Mouse (Mus musculus): ENCODE measurements around the gene Efnb1. TPM values are rescaled to one million over a fixed set of nuclear protein-coding genes. Genes with fewer than 3 reads are reported as not detected.

The Efnb1 gene
- polyA plus RNA-seq, 1 experiment from 2014 or later: 48.9 TPM

DNA sequence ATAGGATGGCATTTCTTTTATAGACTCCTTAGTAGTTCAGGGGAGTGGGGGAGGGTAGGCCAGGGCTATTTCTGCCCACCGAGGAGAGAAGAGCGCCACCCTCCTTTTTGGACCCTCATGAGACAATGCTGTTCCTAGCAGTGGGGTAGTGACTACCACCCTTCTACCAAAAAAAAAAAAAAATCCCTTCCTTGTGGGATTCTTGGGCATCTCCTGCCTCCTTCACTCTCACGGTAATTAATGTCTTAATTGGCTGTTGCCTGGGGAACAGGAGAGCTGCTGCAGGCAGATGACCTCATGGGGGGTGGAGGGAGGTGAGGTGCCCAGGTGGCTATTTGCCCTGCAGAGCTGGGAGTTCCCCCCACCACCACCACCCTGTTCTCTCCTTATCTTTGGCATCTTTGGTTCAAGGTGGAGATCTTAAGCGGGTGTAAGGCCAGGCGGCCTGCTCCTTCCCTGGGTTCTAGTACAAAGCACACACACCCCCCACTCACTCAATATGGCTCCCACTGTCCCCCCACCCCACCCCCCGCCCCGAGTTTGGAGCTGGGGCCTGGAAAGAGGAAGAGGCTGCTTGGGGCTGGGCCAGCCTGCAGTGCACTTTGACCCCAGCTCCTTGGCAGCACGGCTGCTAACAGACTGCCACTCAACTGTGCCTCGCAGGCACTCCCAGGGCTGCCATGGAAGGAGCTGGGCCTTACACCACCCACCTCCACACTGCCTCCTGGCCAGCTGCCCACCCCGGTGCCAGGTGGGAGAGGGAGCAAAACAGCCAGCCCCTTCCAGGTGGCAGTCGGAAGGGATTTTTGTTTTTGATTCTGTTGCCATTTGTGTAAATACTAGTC is 12.4 kb downstream of the Efnb1 start:
- peak; percentile 39 for DNase-seq
- Histone ChIP-seq H3K9ac (no peak overlapping the region), H3K36me3 (ENCODE audit: insufficient read depth) (peaks cover 40% of the 10 kb centered on the region; the same call in 1 of the 2 replicates), H3K9me3 (ENCODE audit: low read depth, low read length) (no peaks in the 10 kb centered on the region), H3K27ac (ENCODE audit: low read depth) (no peak overlapping the region), H3K4me1 (ENCODE audit: insufficient read depth) (no peaks in the 10 kb centered on the region), H3K4me2 (no peak overlapping the region), H3K4me3 (ENCODE audit: low read depth, low read length) (no peak overlapping the region), H3K27me3 (ENCODE audit: insufficient read depth, low read length) (no peaks in the 10 kb centered on the region)
- 0 out of 2 replicates have a peak, but pooled peaks have one; percentile 2 for ATAC-seq (ENCODE audit: insufficient read depth)
- 49% methylated on average over 11 of the region's 11 CpGs for WGBS
- no peak for TF ChIP-seq CTCF (IDR thresholded peaks at IDR 0.05; ENCODE audit: low read depth)

DNA sequence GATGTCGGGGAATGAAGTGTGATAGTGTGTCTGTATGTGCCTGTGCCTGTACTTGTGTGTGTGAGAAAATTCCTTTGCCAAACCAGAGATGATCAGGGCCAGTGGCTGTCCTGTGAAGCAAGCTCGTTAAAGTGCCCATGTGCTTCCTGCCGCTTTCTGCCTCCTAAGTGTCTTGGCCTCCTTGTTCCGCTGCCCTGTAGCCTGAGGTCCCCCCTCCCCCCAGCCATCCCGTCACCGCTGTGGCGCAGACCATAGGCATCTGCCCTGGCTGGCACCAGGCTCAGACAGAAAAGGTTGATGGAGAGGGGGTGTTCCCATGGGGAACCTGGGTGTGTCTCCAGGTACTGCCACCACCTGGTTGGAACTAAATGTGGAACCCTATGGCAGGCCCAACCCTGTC is 13.1 kb downstream of the Efnb1 start:
- Histone ChIP-seq H3K4me3 (ENCODE audit: low read depth, low read length) (no peak overlapping the region), H3K9me3 (ENCODE audit: low read depth, low read length) (no peaks in the 10 kb centered on the region), H3K9ac (no peak overlapping the region), H3K36me3 (ENCODE audit: insufficient read depth) (peaks cover 40% of the 10 kb centered on the region; the same call in 1 of the 2 replicates), H3K4me1 (ENCODE audit: insufficient read depth) (no peaks in the 10 kb centered on the region), H3K27ac (ENCODE audit: low read depth) (no peak overlapping the region), H3K27me3 (ENCODE audit: insufficient read depth, low read length) (no peaks in the 10 kb centered on the region), H3K4me2 (no peak overlapping the region)
- ATAC-seq (ENCODE audit: insufficient read depth) (no peak), DNase-seq (no peak)
- TF ChIP-seq CTCF (IDR thresholded peaks at IDR 0.05; ENCODE audit: low read depth): no peak
- 64% methylated on average over 7 of the region's 7 CpGs for WGBS

DNA sequence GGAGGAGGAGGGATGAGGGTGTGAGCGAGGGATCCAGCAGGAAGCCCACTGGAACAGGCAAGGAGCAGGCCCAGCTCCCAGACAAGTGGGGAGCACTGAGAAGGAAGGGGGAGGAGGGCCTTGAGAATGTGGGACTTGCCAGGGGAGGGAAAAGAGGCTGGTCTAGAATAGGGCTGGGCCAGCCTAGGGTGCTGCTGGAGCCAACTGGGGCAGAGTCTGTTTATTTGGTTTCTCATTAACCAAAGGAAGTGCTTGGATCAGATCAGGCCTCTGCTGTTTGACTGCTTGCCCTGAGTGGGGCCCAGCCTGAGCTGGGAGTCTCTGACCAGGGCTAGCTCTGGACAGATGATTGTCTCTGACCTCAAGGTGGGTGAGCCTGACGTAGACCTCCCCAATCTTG is 14.0 kb downstream of the Efnb1 start:
- peak; percentile 45 for DNase-seq

DNA sequence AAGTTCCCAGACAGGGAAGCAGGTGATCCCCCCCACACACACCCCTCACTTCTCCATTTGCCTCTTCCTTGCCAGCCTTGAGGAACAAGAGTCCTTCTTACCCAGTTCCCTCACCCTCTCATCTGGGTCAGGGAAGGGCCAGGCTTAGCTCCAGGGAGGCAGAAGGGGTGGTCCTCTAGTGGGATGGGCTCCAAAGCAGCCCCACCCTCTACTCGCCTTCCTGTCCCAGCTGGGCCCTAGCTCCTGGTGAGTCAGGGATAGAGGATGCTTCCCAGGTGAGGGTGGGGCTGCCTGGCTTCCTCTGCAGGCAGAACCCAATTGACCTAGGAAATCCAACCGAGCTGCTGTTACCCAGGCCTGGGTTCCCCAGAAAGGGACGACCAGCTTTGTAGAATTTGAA is 14.8 kb downstream of the Efnb1 start:
- no peak overlapping the region for H3K4me3 ChIP-seq (ENCODE audit: low read depth, low read length)
- H3K27ac ChIP-seq (ENCODE audit: low read depth): no peak overlapping the region
- peaks cover 35% of the 10 kb centered on the region; the same call in 1 of the 2 replicates for H3K36me3 ChIP-seq (ENCODE audit: insufficient read depth)
- no peak for TF ChIP-seq CTCF (IDR thresholded peaks at IDR 0.05; ENCODE audit: low read depth)
- H3K4me1 ChIP-seq (ENCODE audit: insufficient read depth): no peaks in the 10 kb centered on the region
- no peaks in the 10 kb centered on the region for H3K9me3 ChIP-seq (ENCODE audit: low read depth, low read length)
- WGBS: 60% methylated on average over 3 of the region's 3 CpGs
- ATAC-seq (ENCODE audit: insufficient read depth): no peak
- DNase-seq: no peak
- no peak overlapping the region for H3K4me2 ChIP-seq
- H3K9ac ChIP-seq: no peak overlapping the region
- no peaks in the 10 kb centered on the region for H3K27me3 ChIP-seq (ENCODE audit: insufficient read depth, low read length)

More for the DNA sequence above, 14.0 kb downstream of the Efnb1 start:
- no peak overlapping the region for H3K4me2 ChIP-seq
- H3K27ac ChIP-seq (ENCODE audit: low read depth): no peak overlapping the region
- no peaks in the 10 kb centered on the region for H3K27me3 ChIP-seq (ENCODE audit: insufficient read depth, low read length)
- H3K36me3 ChIP-seq (ENCODE audit: insufficient read depth): peaks cover 40% of the 10 kb centered on the region; the same call in 1 of the 2 replicates
- WGBS: 42% methylated on average over 2 of the region's 2 CpGs
- no peak for TF ChIP-seq CTCF (IDR thresholded peaks at IDR 0.05; ENCODE audit: low read depth)
- peak; percentile 50; the same call in 1 of the 2 replicates for ATAC-seq (ENCODE audit: insufficient read depth)
- no peak overlapping the region for H3K4me3 ChIP-seq (ENCODE audit: low read depth, low read length)
- H3K9ac ChIP-seq: no peak overlapping the region
- H3K9me3 ChIP-seq (ENCODE audit: low read depth, low read length): no peaks in the 10 kb centered on the region
- H3K4me1 ChIP-seq (ENCODE audit: insufficient read depth): no peaks in the 10 kb centered on the region

DNA sequence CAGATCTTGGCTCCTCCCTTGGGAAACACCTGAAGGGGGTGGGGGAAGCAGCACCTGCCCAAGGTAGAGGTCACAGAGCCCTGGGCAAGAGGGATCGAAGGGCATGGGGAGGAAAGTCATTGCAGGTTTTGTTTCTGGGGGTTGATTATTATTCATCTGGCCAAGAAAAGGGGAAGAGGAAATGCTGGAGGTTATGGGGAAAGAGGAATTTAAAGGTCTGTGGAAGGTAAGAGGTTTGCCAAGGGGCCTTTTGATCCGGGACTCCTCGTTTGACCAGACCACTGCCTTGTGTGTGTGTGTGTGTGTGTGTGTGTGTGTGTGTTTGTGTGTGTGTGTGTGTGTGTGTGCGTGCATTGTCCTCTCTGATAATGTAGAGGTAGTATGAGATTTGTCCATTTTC is 15.5 kb downstream of the Efnb1 start:
- Histone ChIP-seq H3K4me2 (no peak overlapping the region), H3K27me3 (ENCODE audit: insufficient read depth, low read length) (no peaks in the 10 kb centered on the region), H3K9ac (no peak overlapping the region), H3K9me3 (ENCODE audit: low read depth, low read length) (no peaks in the 10 kb centered on the region), H3K4me3 (ENCODE audit: low read depth, low read length) (no peak overlapping the region), H3K4me1 (ENCODE audit: insufficient read depth) (no peaks in the 10 kb centered on the region), H3K36me3 (ENCODE audit: insufficient read depth) (peaks cover 28% of the 10 kb centered on the region; the same call in 1 of the 2 replicates), H3K27ac (ENCODE audit: low read depth) (no peak overlapping the region)
- WGBS: 67% methylated on average over 4 of the region's 4 CpGs
- DNase-seq: no peak
- ATAC-seq (ENCODE audit: insufficient read depth): no peak
- no peak for TF ChIP-seq CTCF (IDR thresholded peaks at IDR 0.05; ENCODE audit: low read depth)

DNA sequence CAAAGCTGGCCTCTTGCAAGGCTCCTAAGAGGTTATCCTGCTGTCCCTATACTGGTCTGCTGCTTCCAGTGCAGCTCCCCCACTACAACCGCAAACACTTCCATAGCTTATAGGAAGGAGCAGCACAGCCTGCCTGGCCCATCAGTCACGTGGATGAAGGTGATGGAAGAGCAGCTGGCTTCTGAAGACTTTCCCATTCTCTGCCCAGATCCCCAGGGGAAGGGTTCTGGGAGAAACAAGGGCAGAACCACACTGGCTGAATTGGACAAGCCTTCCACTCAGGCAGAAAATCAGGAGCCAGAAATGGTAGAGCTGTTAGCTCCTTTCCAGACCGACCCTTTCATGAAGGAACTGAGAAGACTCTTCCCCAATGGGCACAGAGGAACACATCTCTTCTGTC is 16.2 kb downstream of the Efnb1 start:
- WGBS: 29% methylated on average over 3 of the region's 3 CpGs
- Histone ChIP-seq H3K36me3 (ENCODE audit: insufficient read depth) (peaks cover 21% of the 10 kb centered on the region; the same call in 1 of the 2 replicates), H3K4me1 (ENCODE audit: insufficient read depth) (no peaks in the 10 kb centered on the region), H3K9me3 (ENCODE audit: low read depth, low read length) (no peaks in the 10 kb centered on the region), H3K27me3 (ENCODE audit: insufficient read depth, low read length) (no peaks in the 10 kb centered on the region), H3K4me2 (no peak overlapping the region), H3K27ac (ENCODE audit: low read depth) (no peak overlapping the region), H3K4me3 (ENCODE audit: low read depth, low read length) (no peak overlapping the region), H3K9ac (no peak overlapping the region)
- TF ChIP-seq CTCF (IDR thresholded peaks at IDR 0.05; ENCODE audit: low read depth): no peak
- ATAC-seq (ENCODE audit: insufficient read depth) (no peak), DNase-seq (no peak)

DNA sequence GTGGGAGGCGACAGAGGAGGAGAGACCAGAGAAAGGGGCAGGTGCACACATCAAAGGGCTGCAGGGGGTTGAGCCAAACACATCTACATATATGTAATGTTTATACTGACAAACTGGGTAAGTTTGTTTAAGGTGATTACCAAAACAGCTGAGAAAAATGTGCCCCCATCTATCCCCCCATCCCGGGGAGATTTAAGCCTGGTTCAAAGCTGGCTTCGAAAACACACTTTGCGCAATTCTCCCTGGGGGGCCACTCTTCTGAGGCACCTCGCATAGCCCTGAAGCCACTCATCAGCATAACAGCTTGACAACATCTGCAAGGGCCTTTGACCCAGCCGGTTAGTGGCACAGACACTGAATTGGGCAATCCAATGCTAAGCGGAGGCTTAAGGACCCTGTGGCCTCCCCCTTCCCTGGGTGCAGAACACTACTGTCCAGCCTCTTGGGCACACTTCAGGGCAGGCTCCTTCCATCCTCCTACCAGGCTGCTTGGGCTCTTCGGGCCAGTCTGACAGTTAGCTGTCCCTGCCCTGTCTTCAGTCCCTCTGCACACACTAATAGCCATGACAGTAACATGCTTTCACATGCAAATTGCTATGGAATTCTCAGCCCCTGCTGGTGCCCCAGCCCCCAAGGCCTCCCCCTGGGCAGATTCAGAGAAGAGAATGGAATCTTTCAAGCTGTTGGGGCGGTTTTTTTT is 16.8 kb downstream of the Efnb1 start:
- Histone ChIP-seq H3K4me2 (no peak overlapping the region), H3K27ac (ENCODE audit: low read depth) (no peak overlapping the region), H3K9ac (no peak overlapping the region), H3K9me3 (ENCODE audit: low read depth, low read length) (no peaks in the 10 kb centered on the region), H3K4me1 (ENCODE audit: insufficient read depth) (no peaks in the 10 kb centered on the region), H3K36me3 (ENCODE audit: insufficient read depth) (peaks cover 15% of the 10 kb centered on the region; the same call in 1 of the 2 replicates), H3K27me3 (ENCODE audit: insufficient read depth, low read length) (no peaks in the 10 kb centered on the region), H3K4me3 (ENCODE audit: low read depth, low read length) (no peak overlapping the region)
- TF ChIP-seq CTCF (IDR thresholded peaks at IDR 0.05; ENCODE audit: low read depth): no peak
- ATAC-seq (ENCODE audit: insufficient read depth): no peak
- 29% methylated on average over 9 of the region's 9 CpGs for WGBS
- DNase-seq: no peak

Measured in lung, embryonic 14.5 days (tissue).